Mouse (Mus musculus): ENCODE results near the gene Rnaseh2b.

DNA sequence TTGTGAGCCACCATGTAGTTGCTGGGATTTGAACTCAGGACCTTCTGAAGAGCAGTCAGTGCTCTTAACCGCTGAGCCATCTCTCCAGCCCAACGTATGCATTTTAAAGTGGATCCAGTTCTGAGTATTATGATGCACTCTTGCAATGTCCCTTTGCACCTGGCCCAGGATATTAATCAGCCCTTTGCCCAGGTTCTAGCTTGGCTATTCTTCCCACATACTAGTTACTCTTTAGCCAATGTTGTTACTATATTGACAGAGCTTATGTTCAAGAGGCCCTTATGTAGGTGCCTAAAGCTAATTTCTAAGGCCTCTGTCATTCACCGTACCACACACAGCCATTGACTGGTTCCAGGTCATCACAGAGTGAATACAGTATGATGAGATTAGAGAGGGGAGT lies 3.7 kb upstream of the Rnaseh2b start:
- TF ChIP-seq GATA1 (IDR thresholded peaks at IDR 0.05; ENCODE audit: borderline replicate concordance, low read length) (no peak), FLI1 (IDR thresholded peaks at IDR 0.05; ENCODE audit: low read length) (no peak)
